ENCODE assay signal across 9 mouse cellular contexts in genomic region chr7:4313109-4313508, GRCm38 (mm10). TPM values are rescaled to one million over a fixed set of nuclear protein-coding genes. Genes with fewer than 3 reads are reported as not detected.
DNase-seq lines count a peak whose midpoint lies in the region.
"Not testable (repeated sequence)": the region's sequence is repeated elsewhere in the genome, so short reads cannot be mapped to it uniquely, and the experiment has no call there.
"Had no signal": no experiment of that assay in that cellular context is flagged by ENCODE, and none has a peak within 500 bp of the region (broad histone marks: within the 10 kb centered on the region; RNA-seq: fewer than 3 reads in every experiment).

No protein-coding gene starts in this region.

- not testable (repeated sequence) for H3K36me3 ChIP-seq in ES-E14 (ENCODE audit: control insufficient read depth, insufficient read depth, low read length, poor library complexity, severe bottlenecking)

- H3K27ac ChIP-seq in ES-E14 (ENCODE audit: insufficient read depth, low read depth, low read length, poor library complexity, severe bottlenecking), result not testable (repeated sequence)

- not testable (repeated sequence) for H3K9me3 ChIP-seq in ES-E14 (ENCODE audit: control insufficient read depth, insufficient read depth, low read depth, low read length)

- not testable (repeated sequence) for H3K9ac ChIP-seq in ES-E14 (ENCODE audit: insufficient read depth, low read depth, low read length, poor library complexity, severe bottlenecking)

- H3K4me1 ChIP-seq in ES-E14 (ENCODE audit: control insufficient read depth in 2 of 2, insufficient read depth in 2 of 2, low read length in 2 of 2, poor library complexity in 1 of 2), result peaks cover 0 to 12% of the 10 kb centered on the region in 2 experiments; a peak in 2 of 4 replicates

- H3K4me3 ChIP-seq in ES-E14 (ENCODE audit: insufficient read depth in 1 of 2, low read depth in 1 of 2, low read length in 2 of 2, poor library complexity in 1 of 2, severe bottlenecking in 1 of 2), result not testable (repeated sequence)

- DNase-seq in ES-CJ7 (ENCODE audit: low read depth, low spot score) (peak; percentile 95), ES-E14 (ENCODE audit: low read depth, low spot score) (peak; percentile 51), R1 (ENCODE audit: low read depth, low spot score) (peak; percentile 97), WW6 (ENCODE audit: low read depth, low spot score) (peak; percentile 38), ZHBTc4 (ENCODE audit: low read depth, low spot score) (peak; percentile 91)

- in situ Hi-C loops in ES-E14 (cut with MboI; ENCODE audit: low sequenced_read_pairs in 2 of 2, unreplicated experiment in 2 of 2), result not testable (repeated sequence)

RNA-seq across cellular contexts. Expression of gene Ncr1, which starts 24.4 kb away (rescaled TPM):
- not detected in 2 replicates for total RNA-seq in ES-E14 (2012; rRNA removed)
- total RNA-seq: adrenal gland, postnatal 14 days; adrenal gland, postnatal 36 days; CH12.LX; MEL had no signal

Comparison
In these comparisons a context has a peak if more than half of its experiments do, and no peak if none do; other contexts are left out.
1. DNase-seq: peak in every context shown above with its lines; median percentile 97 in R1; 95 in ES-CJ7; 91 in ZHBTc4; 51 in ES-E14; 38 in WW6.